Mouse (Mus musculus) B cell, adult 2 months (primary cell): ENCODE data around the gene Polq.

Experiments
- DNase-seq, 2 experiments: peaks; one replicate each; pipeline ENCODE4 v3.0.0; 2022

Gene Polq

DNA sequence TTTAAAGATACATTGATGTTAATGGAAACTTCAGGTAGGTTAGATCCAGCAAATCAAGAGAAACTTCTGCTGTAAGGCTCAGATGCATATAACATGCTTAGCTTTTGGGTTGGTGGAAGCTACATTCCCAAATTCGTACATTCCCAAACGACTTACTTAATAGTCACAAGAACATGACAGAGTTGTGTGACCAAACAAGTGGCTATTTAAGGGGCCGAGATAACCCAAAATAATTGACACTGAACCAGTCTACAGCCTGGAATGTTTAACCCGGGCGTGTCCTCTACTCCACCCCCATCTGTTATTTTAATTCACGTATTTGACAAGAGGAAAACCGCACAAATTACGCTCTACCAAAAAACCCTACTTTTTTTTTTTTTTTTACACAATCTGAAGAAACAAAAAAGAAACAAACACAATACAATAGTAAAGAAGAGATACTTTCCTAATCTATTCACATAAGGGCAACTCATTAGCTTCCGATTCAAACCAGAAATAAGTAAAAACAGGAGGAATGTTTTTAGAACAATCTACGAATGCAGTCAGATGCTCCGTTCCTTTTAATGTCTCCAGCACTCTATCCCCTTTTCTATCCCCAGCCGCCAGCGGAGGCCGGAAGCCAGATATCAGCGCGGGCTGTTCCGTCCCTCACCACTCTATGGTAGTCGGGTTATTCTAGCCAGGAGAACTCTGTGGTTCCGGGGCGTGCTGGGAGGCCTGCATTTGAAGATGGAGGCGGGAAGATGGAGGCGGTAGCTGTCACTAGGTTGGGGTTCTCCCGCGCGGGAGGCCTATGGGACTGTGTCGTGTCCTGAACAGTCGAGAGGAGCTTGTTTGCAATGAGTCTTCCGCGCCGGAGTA is at the start of gene Polq:
Polq (plus strand) TSS at position 726 of the 861 bp plus-strand sequence.
- DNase-seq, result peak; percentile 95 to 96

- DNase-seq, result no peak
Measured at GRCm38 (mm10) chr16:36963415-36963814, 48.2 kb upstream of the Polq start.

DNA sequence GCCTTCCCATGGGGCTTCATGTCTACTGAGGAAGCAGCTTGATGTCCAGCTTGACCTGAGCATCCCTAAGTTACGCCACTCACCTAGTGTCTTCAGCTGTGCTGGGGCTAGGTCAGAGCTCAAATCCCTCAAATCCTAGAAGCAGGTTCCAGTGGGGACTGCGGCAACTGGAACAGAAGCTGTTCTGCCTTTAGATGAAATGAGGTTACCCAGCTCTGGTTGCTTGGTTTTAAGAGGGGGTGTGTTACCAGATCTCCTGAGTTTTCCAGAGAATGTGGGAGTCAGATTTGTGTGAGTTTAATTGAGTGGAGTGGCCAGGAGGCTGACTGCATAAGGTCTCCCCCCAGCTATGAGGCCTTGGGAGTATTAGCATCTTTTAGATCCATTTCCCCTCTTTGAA is 32.5 kb upstream of the Polq start:
- DNase-seq, result no peak

DNA sequence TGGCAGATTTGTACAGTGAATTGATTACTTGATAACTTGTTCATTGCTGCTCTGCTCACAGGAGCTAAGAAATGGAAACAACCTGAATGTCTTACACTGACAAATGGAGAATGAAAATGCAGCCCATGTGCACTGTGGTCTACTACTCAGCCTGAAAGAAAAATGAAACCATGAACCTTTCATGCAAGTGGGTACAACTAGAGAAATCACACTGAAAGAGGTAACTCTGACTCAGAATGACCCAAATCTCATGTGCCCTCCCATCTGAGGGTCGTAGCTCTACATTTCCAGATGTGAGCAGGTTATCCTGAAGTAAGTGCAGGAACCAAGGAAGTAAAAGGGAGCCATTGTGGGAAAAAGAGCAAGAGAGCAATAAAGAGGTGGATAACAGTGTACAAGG is 27.8 kb upstream of the Polq start:
- DNase-seq, result no peak

DNA sequence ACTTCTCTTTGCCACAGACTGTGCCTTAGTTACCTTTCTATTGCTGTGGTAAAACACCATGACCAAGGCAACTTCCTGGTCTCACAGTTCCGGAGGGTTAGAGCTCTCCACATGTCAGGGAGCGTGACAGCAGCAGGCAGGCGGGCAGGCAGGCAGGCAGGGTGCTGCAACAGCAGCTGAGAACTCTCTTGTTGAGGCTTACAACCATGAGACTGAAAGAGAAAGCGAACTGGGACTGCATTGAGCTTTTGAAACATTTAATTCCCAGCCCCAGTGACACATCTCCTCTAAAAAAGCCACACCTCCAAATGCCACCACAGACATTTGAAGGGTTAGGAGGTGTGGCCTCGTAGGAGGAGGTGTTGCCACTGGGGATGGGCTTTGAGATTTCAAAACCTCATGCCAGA is 25.9 kb upstream of the Polq start:
- DNase-seq, result peak; percentile 70

DNA sequence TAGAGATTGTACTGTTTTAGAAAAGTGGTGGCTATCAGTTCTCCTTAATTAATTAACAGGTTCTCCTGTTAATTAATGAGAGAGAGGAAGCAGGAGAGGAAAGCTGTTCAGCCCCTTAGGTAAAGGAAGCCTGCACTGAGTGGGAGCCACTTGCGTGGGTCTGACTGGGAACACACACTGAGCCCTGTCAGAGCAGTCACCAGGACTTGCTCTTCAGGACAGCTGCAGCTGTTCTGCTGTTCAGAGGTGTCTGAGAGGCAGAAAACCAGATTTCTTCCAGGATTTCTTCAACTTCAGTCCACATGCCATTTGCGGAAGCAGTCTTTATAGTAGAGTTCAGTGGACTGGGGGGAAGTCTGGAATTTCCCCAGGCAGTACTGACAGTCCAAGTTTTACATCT is 24.2 kb upstream of the Polq start:
- DNase-seq, result no peak

GRCm38 (mm10) chr16:36988066-36988465 is 23.5 kb upstream of the Polq start:
- no peak for DNase-seq

GRCm38 (mm10) chr16:36989493-36989892 is 22.1 kb upstream of the Polq start:
- DNase-seq, result no peak

GRCm38 (mm10) chr16:36989999-36990625 is 21.5 kb upstream of the Polq start, which contains the start of gene Fbxo40:
Gene Fbxo40, minus strand, starts transcription at chr16:36990467.
- DNase-seq, result no peak

GRCm38 (mm10) chr16:36997650-36998049 is 13.9 kb upstream of the Polq start:
- DNase-seq, result no peak

- DNase-seq, result no peak
Measured at GRCm38 (mm10) chr16:36999366-36999972, 12.1 kb upstream of the Polq start.

DNA sequence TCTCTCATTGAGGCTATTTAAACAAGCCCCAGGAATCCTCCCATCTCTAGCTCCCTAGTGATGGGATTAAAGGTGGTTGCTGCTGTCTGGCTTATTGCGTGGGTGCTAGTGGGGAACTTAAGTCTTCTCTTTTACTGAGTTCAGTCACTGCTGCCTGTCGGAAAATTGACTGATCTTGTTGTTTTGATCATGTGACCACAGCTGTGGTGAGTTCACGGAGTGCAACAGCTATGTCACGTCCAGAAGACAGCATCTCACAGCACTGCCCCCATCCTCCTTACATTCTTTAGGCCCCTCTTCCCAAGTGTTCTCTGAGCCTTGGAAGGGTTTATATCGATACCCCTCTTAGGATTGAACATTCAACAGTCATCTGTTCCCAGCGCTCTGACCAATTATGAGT is 2.3 kb upstream of the Polq start:
- no peak for DNase-seq

DNA sequence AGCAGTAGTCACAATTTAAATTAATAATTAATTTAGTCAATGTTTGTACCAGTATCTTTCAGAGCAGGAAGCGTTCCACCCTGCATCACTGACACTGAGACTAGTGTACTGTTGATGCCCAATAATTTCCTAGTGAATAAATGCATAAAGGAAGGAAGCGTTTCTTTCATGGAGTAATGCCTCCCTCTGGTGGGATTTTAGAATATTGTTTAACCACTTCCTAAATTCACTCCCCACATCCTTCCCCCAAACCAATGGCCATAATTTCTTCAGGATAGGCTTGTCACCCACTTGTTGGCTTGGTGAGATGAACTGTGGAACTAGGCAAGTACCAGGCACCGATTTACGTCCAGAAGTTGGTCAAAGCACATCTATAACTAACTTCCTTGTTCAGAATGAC is 1.2 kb upstream of the Polq start:
- peak; percentile 58 for DNase-seq

- no peak for DNase-seq
Measured at GRCm38 (mm10) chr16:37011922-37012289, 320 bp downstream of the Polq start.

DNA sequence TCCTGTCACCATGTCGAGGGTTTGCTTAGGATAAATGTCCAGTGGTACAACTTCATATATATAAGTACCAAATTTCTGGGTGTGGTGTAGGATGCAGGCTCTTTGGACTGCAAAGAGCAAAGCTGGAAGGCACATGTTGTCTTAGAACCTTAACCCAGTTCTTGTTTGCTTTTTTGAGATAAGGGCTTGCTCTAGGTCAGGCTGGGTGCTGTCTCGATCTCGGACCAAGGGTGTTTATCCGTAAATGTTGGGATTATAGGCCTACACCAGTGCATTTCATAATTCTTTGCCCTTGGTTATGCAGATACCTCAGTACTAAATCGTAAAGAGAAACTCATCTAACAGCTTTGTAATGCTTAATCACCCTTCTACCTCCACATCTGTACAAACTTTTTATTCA is 750 bp downstream of the Polq start:
- no peak for DNase-seq

GRCm38 (mm10) chr16:37027581-37027980 is 16.0 kb downstream of the Polq start:
- no peak for DNase-seq

GRCm38 (mm10) chr16:37031996-37032395 is 20.4 kb downstream of the Polq start:
- no peak for DNase-seq

GRCm38 (mm10) chr16:37034751-37035150 is 23.2 kb downstream of the Polq start:
- no peak for DNase-seq

- DNase-seq, result no peak
Measured at GRCm38 (mm10) chr16:37059631-37060030, 48.0 kb downstream of the Polq start.

DNA sequence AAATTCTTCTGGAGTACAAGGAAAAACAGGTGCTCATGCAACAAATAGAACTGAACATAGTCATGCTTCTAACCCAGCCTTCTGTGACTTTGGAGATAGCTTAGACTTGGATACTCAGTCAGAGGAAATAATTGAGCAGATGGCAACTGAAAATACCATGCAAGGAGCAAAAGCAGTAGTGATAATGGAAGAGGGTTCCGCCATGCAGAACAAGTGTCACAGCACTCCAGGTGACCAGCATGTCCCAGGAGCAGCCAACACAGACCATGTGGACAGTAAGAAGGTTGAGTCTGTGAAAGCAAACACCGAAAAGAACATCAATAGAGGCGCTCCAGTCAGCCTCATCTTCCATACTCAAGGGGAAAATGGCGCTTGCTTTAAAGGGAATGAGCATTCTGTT is 49.7 kb downstream of the Polq start:
- DNase-seq, result no peak

DNA sequence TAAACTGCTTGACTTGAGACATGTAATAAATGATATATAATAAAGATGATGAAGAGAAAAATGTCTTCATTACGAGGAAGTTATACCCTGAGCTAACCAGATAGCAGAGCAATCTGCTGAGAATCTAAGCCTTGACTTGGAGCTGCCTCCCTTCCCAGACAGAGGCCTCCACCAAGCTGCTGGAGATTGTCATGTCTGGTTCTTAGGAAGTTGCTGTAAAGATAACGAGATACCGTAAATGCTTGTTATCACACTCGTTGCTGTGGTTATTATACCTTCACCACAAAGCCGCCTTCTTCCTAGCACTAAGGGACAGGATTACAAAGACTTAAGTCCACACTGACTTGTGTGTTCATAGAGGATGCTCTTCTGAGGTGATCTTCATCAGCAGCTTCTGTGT is 60.8 kb downstream of the Polq start:
- DNase-seq, result no peak

GRCm38 (mm10) chr16:37089648-37090047 is 78.1 kb downstream of the Polq start:
- no peak for DNase-seq

- peak; percentile 9 to 21 for DNase-seq
Measured at GRCm38 (mm10) chr16:37094169-37094833, 82.7 kb downstream of the Polq start.
